Mouse (Mus musculus): ENCODE data around the gene Ube2e3. TPM values are rescaled to one million over a fixed set of nuclear protein-coding genes. Genes with fewer than 3 reads are reported as not detected.

The Ube2e3 gene
- polyA plus RNA-seq, 1 experiment from 2014 or later: 248 TPM

- Histone ChIP-seq H3K4me1 (replicated peaks; ENCODE audit: control insufficient read depth, insufficient read depth, low read length) (peaks cover 6% of the 10 kb centered on the region), H3K9me3 (ENCODE audit: control insufficient read depth, low read length) (no peaks in the 10 kb centered on the region)
Observed at GRCm38 (mm10) chr2:78871971-78872860, 4.3 kb downstream of the Ube2e3 start.

GRCm38 (mm10) chr2:78873946-78874345 lies 6.0 kb downstream of the Ube2e3 start:
- H3K9me3 ChIP-seq (ENCODE audit: control insufficient read depth, low read length): no peaks in the 10 kb centered on the region
- H3K9ac ChIP-seq (ENCODE audit: low read length): no peak overlapping the region; the same call in 1 of the 2 replicates
- DNase-seq (ENCODE audit: low spot score) (no peak), ATAC-seq (replicated peaks; ENCODE audit: low FRiP score) (no peak)
- peaks cover 6% of the 10 kb centered on the region for H3K4me1 ChIP-seq (replicated peaks; ENCODE audit: control insufficient read depth, insufficient read depth, low read length)
- no peaks in the 10 kb centered on the region for H3K36me3 ChIP-seq (ENCODE audit: control insufficient read depth, insufficient read depth, low read length)
- H3K4me3 ChIP-seq (ENCODE audit: low read depth, low read length): no peak overlapping the region
- WGBS: 65% methylated on average over 2 of the region's 2 CpGs
- no peaks in the 10 kb centered on the region for H3K27me3 ChIP-seq (ENCODE audit: control insufficient read depth, insufficient read depth, low read length)
- H3K4me2 ChIP-seq (ENCODE audit: low read depth, low read length, severe bottlenecking): peak overlapping the region; percentile 35; the same call in 1 of the 2 replicates
- no peak overlapping the region for H3K27ac ChIP-seq (ENCODE audit: low read depth, low read length)

More at GRCm38 (mm10) chr2:78871971-78872860, 4.3 kb downstream of the Ube2e3 start:
- H3K9ac ChIP-seq (ENCODE audit: low read length): peak overlapping the region; percentile 58
- H3K4me3 ChIP-seq (ENCODE audit: low read depth, low read length): peak overlapping the region; percentile 86
- H3K27me3 ChIP-seq (ENCODE audit: control insufficient read depth, insufficient read depth, low read length): no peaks in the 10 kb centered on the region
- peak overlapping the region; percentile 73 for H3K4me2 ChIP-seq (ENCODE audit: low read depth, low read length, severe bottlenecking)
- DNase-seq (ENCODE audit: low spot score) (no peak), ATAC-seq (replicated peaks; ENCODE audit: low FRiP score) (no peak)
- peak overlapping the region; percentile 74 for H3K27ac ChIP-seq (ENCODE audit: low read depth, low read length)
- WGBS: 33% methylated on average over 8 of the region's 8 CpGs
- H3K36me3 ChIP-seq (ENCODE audit: control insufficient read depth, insufficient read depth, low read length): no peaks in the 10 kb centered on the region

- Histone ChIP-seq H3K4me2 (ENCODE audit: low read depth, low read length, severe bottlenecking) (no peak overlapping the region), H3K36me3 (ENCODE audit: control insufficient read depth, insufficient read depth, low read length) (no peaks in the 10 kb centered on the region), H3K27me3 (ENCODE audit: control insufficient read depth, insufficient read depth, low read length) (no peaks in the 10 kb centered on the region), H3K9me3 (ENCODE audit: control insufficient read depth, low read length) (no peaks in the 10 kb centered on the region), H3K27ac (ENCODE audit: low read depth, low read length) (no peak overlapping the region), H3K4me3 (ENCODE audit: low read depth, low read length) (no peak overlapping the region), H3K9ac (ENCODE audit: low read length) (no peak overlapping the region), H3K4me1 (replicated peaks; ENCODE audit: control insufficient read depth, insufficient read depth, low read length) (peaks cover 2% of the 10 kb centered on the region)
- ATAC-seq (replicated peaks; ENCODE audit: low FRiP score): no peak
- no peak for DNase-seq (ENCODE audit: low spot score)
Observed at GRCm38 (mm10) chr2:78876002-78876401, 8.1 kb downstream of the Ube2e3 start.

GRCm38 (mm10) chr2:78882068-78882467 lies 14.1 kb downstream of the Ube2e3 start:
- Histone ChIP-seq H3K36me3 (ENCODE audit: control insufficient read depth, insufficient read depth, low read length) (no peaks in the 10 kb centered on the region), H3K4me1 (replicated peaks; ENCODE audit: control insufficient read depth, insufficient read depth, low read length) (no peaks in the 10 kb centered on the region)
- WGBS: 70% methylated on average over 1 of the region's 1 CpGs

GRCm38 (mm10) chr2:78882743-78883433 lies 15.0 kb downstream of the Ube2e3 start:
- H3K27ac ChIP-seq (ENCODE audit: low read depth, low read length): no peak overlapping the region
- H3K4me1 ChIP-seq (replicated peaks; ENCODE audit: control insufficient read depth, insufficient read depth, low read length): no peaks in the 10 kb centered on the region
- H3K9ac ChIP-seq (ENCODE audit: low read length): no peak overlapping the region
- no peaks in the 10 kb centered on the region for H3K36me3 ChIP-seq (ENCODE audit: control insufficient read depth, insufficient read depth, low read length)
- no peaks in the 10 kb centered on the region for H3K9me3 ChIP-seq (ENCODE audit: control insufficient read depth, low read length)
- H3K4me2 ChIP-seq (ENCODE audit: low read depth, low read length, severe bottlenecking): no peak overlapping the region
- ATAC-seq (replicated peaks; ENCODE audit: low FRiP score) (no peak), DNase-seq (ENCODE audit: low spot score) (no peak)
- H3K27me3 ChIP-seq (ENCODE audit: control insufficient read depth, insufficient read depth, low read length): no peaks in the 10 kb centered on the region
- WGBS: 93% methylated on average over 3 of the region's 3 CpGs
- H3K4me3 ChIP-seq (ENCODE audit: low read depth, low read length): no peak overlapping the region

More at GRCm38 (mm10) chr2:78882068-78882467, 14.1 kb downstream of the Ube2e3 start:
- Histone ChIP-seq H3K9me3 (ENCODE audit: control insufficient read depth, low read length) (no peaks in the 10 kb centered on the region), H3K9ac (ENCODE audit: low read length) (no peak overlapping the region), H3K4me2 (ENCODE audit: low read depth, low read length, severe bottlenecking) (no peak overlapping the region), H3K27me3 (ENCODE audit: control insufficient read depth, insufficient read depth, low read length) (no peaks in the 10 kb centered on the region), H3K4me3 (ENCODE audit: low read depth, low read length) (no peak overlapping the region), H3K27ac (ENCODE audit: low read depth, low read length) (no peak overlapping the region)
- ATAC-seq (replicated peaks; ENCODE audit: low FRiP score) (no peak), DNase-seq (ENCODE audit: low spot score) (no peak)

GRCm38 (mm10) chr2:78886446-78886845 lies 18.5 kb downstream of the Ube2e3 start:
- DNase-seq (ENCODE audit: low spot score): no peak
- no peak overlapping the region for H3K4me2 ChIP-seq (ENCODE audit: low read depth, low read length, severe bottlenecking)
- 83% methylated on average over 2 of the region's 2 CpGs for WGBS
- no peaks in the 10 kb centered on the region for H3K4me1 ChIP-seq (replicated peaks; ENCODE audit: control insufficient read depth, insufficient read depth, low read length)
- H3K36me3 ChIP-seq (ENCODE audit: control insufficient read depth, insufficient read depth, low read length): no peaks in the 10 kb centered on the region
- no peak overlapping the region for H3K27ac ChIP-seq (ENCODE audit: low read depth, low read length)
- H3K9me3 ChIP-seq (ENCODE audit: control insufficient read depth, low read length): no peaks in the 10 kb centered on the region
- H3K9ac ChIP-seq (ENCODE audit: low read length): no peak overlapping the region
- H3K27me3 ChIP-seq (ENCODE audit: control insufficient read depth, insufficient read depth, low read length): no peaks in the 10 kb centered on the region
- ATAC-seq (replicated peaks; ENCODE audit: low FRiP score): no peak
- no peak overlapping the region for H3K4me3 ChIP-seq (ENCODE audit: low read depth, low read length)

- Histone ChIP-seq H3K4me2 (ENCODE audit: low read depth, low read length, severe bottlenecking) (no peak overlapping the region), H3K4me1 (replicated peaks; ENCODE audit: control insufficient read depth, insufficient read depth, low read length) (no peaks in the 10 kb centered on the region), H3K9ac (ENCODE audit: low read length) (no peak overlapping the region), H3K27ac (ENCODE audit: low read depth, low read length) (no peak overlapping the region), H3K36me3 (ENCODE audit: control insufficient read depth, insufficient read depth, low read length) (no peaks in the 10 kb centered on the region), H3K4me3 (ENCODE audit: low read depth, low read length) (no peak overlapping the region), H3K9me3 (ENCODE audit: control insufficient read depth, low read length) (no peaks in the 10 kb centered on the region), H3K27me3 (ENCODE audit: control insufficient read depth, insufficient read depth, low read length) (no peaks in the 10 kb centered on the region)
- WGBS: 67% methylated on average over 3 of the region's 3 CpGs
- DNase-seq (ENCODE audit: low spot score): no peak
- ATAC-seq (replicated peaks; ENCODE audit: low FRiP score): no peak
Observed at GRCm38 (mm10) chr2:78888190-78888589, 20.3 kb downstream of the Ube2e3 start.

GRCm38 (mm10) chr2:78895216-78895615 lies 27.3 kb downstream of the Ube2e3 start:
- Histone ChIP-seq H3K4me3 (ENCODE audit: low read depth, low read length) (no peak overlapping the region), H3K9ac (ENCODE audit: low read length) (no peak overlapping the region), H3K4me1 (replicated peaks; ENCODE audit: control insufficient read depth, insufficient read depth, low read length) (no peaks in the 10 kb centered on the region), H3K27me3 (ENCODE audit: control insufficient read depth, insufficient read depth, low read length) (no peaks in the 10 kb centered on the region), H3K4me2 (ENCODE audit: low read depth, low read length, severe bottlenecking) (no peak overlapping the region), H3K9me3 (ENCODE audit: control insufficient read depth, low read length) (no peaks in the 10 kb centered on the region), H3K36me3 (ENCODE audit: control insufficient read depth, insufficient read depth, low read length) (no peaks in the 10 kb centered on the region), H3K27ac (ENCODE audit: low read depth, low read length) (no peak overlapping the region)
- 95% methylated on average over 2 of the region's 2 CpGs for WGBS
- no peak for ATAC-seq (replicated peaks; ENCODE audit: low FRiP score)
- DNase-seq (ENCODE audit: low spot score): no peak

Measured in forebrain, embryonic 11.5 days (tissue).